Mouse (Mus musculus) limb, embryonic 12.5 days (tissue): Measurements from ENCODE around the gene Inpp5b. TPM values are rescaled to one million over a fixed set of nuclear protein-coding genes. Genes with fewer than 3 reads are reported as not detected.
A peak's percentile ranks its signal among the peaks of the same experiment; 100 is the strongest.

ENCODE experiments used
- ATAC-seq: fragments of 200-750 bp; cut with Nextera tagmentation; 2 replicates; pipeline ENCODE4 v1.8.0; 2017; ENCODE audit warnings: low read depth, moderate TSS enrichment; ENCODE audit not compliant: insufficient number of reproducible peaks, insufficient read depth, low FRiP score, low TSS enrichment
- H3K27ac ChIP-seq: fragments of 300-500 bp; sonication (generic); 2 replicates; pipeline ENCODE4 v1.5.1; 2016; ENCODE audit warnings: mild to moderate bottlenecking, moderate library complexity
- H3K27me3 ChIP-seq: fragments of 300-500 bp; sonication (generic); 2 replicates; pipeline ENCODE4 v1.6.1; 2016; ENCODE audit warnings: mild to moderate bottlenecking, moderate library complexity
- H3K36me3 ChIP-seq: fragments of 300-500 bp; sonication (generic); 2 replicates; pipeline ENCODE4 v1.6.1; 2016; ENCODE audit warnings: mild to moderate bottlenecking, moderate library complexity
- H3K4me1 ChIP-seq: fragments of 300-500 bp; sonication (generic); replicated peaks from 2 replicates; pipeline ENCODE4 v1.6.1; 2016
- H3K4me2 ChIP-seq: fragments of 300-500 bp; sonication (generic); 2 replicates; pipeline ENCODE4 v1.6.1; 2016; ENCODE audit warnings: mild to moderate bottlenecking, moderate library complexity
- H3K4me3 ChIP-seq: fragments of 300-500 bp; sonication (generic); replicated peaks from 2 replicates; pipeline ENCODE4 v1.5.1; 2016; ENCODE audit warnings: mild to moderate bottlenecking
- H3K9ac ChIP-seq: fragments of 300-500 bp; sonication (generic); replicated peaks from 2 replicates; pipeline ENCODE4 v1.6.1; 2016; ENCODE audit warnings: mild to moderate bottlenecking, moderate library complexity
- H3K9me3 ChIP-seq: fragments of 300-500 bp; sonication (generic); 2 replicates; pipeline ENCODE4 v1.6.1; 2016; ENCODE audit warnings: mild to moderate bottlenecking, moderate library complexity
- WGBS: fragments of 180-500 bp; shearing (Covaris S2); methylation state at CpG from one replicate; pipeline ENCODE4 v1.1.7; 2016; 5-methylcytosine and 5-hydroxymethylcytosine counted together
- polyA plus RNA-seq: library from polyadenylated mRNA; unstranded; fragments of >200 nt; fragmentation: Nextera tagmentation; extraction: Ambion mirVana; gene quantifications from 2 replicates; pipeline ENCODE4 v1.2.1, GENCODE M21; 2016

Gene Inpp5b
- polyA plus RNA-seq, 1 experiment from 2014 or later = 25.0 TPM

DNA sequence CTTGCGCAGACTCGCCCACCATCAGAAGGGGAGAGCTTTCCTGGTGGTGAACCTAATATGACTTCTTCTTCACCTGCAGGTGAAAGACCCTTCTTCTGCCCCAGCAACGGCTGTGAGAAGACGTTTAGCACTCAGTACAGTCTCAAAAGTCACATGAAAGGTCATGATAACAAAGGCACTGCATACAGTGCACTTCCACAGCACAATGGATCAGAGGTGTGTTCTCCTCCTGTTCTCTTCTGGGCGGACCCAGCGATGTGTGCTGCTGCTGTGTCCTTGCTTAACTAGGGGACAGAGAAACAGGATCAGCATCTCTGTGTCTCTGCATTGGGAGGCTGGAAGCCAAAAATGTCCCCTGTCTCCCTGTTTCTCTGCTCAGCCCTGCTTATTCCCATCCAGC lies 83.3 kb downstream of the Inpp5b start:
- no peak for ATAC-seq
- Histone ChIP-seq H3K9ac (no peak overlapping the region), H3K4me3 (no peak overlapping the region), H3K27me3 (no peaks in the 10 kb centered on the region), H3K36me3 (peaks cover 84% of the 10 kb centered on the region), H3K27ac (no peak overlapping the region), H3K4me2 (no peak overlapping the region), H3K4me1 (no peaks in the 10 kb centered on the region), H3K9me3 (no peaks in the 10 kb centered on the region)
- 89% methylated on average over 6 of the region's 6 CpGs for WGBS

GRCm38 (mm10) chr4:124825371-124825965 lies 83.8 kb downstream of the Inpp5b start:
- 95% methylated on average over 21 of the region's 21 CpGs for WGBS
- Histone ChIP-seq H3K4me3 (no peak overlapping the region), H3K4me1 (no peaks in the 10 kb centered on the region), H3K4me2 (no peak overlapping the region), H3K36me3 (peaks cover 84% of the 10 kb centered on the region), H3K27me3 (no peaks in the 10 kb centered on the region), H3K9me3 (no peaks in the 10 kb centered on the region), H3K9ac (no peak overlapping the region), H3K27ac (no peak overlapping the region)
- ATAC-seq = no peak

DNA sequence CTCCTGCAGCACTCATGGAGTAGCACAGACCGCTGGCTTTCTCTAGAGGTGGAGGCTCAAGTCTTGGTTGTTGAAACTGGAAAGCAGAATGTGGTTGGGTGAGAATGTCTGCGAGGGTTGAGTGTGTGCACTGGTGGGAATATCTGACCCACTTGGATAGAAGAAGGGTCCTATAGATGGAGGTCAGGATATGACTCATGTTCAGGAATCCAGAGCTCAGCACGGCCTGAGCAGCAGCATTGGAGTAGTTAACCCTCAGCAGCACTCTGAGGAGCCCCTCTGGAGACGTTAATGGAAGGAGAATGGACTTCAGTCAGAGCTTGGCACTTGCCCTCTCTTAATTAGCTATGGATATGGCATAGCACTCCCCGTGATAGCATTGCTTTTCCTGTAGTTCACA lies 88.0 kb downstream of the Inpp5b start:
- no peak for ATAC-seq
- Histone ChIP-seq H3K4me2 (no peak overlapping the region), H3K9me3 (no peaks in the 10 kb centered on the region), H3K4me3 (no peak overlapping the region), H3K27me3 (no peaks in the 10 kb centered on the region), H3K36me3 (peaks cover 79% of the 10 kb centered on the region), H3K9ac (no peak overlapping the region), H3K27ac (no peak overlapping the region), H3K4me1 (no peaks in the 10 kb centered on the region)
- WGBS = 91% methylated on average over 5 of the region's 5 CpGs

- Histone ChIP-seq H3K4me1 (no peaks in the 10 kb centered on the region), H3K27ac (no peak overlapping the region), H3K9me3 (no peaks in the 10 kb centered on the region), H3K27me3 (no peaks in the 10 kb centered on the region), H3K9ac (no peak overlapping the region), H3K4me2 (no peak overlapping the region), H3K36me3 (peaks cover 67% of the 10 kb centered on the region), H3K4me3 (no peak overlapping the region)
- ATAC-seq = no peak
- 93% methylated on average over 10 of the region's 10 CpGs for WGBS
Observed at GRCm38 (mm10) chr4:124832796-124833195, 91.1 kb downstream of the Inpp5b start.

- no peaks in the 10 kb centered on the region for H3K9me3 ChIP-seq
- ATAC-seq = no peak
- peaks cover 70% of the 10 kb centered on the region for H3K36me3 ChIP-seq
- no peak overlapping the region for H3K4me3 ChIP-seq
- H3K4me1 ChIP-seq = no peaks in the 10 kb centered on the region
- H3K9ac ChIP-seq = no peak overlapping the region
- WGBS = 86% methylated on average over 14 of the region's 14 CpGs
- H3K4me2 ChIP-seq = no peak overlapping the region
- no peak overlapping the region for H3K27ac ChIP-seq
- no peaks in the 10 kb centered on the region for H3K27me3 ChIP-seq
Observed at GRCm38 (mm10) chr4:124838035-124838700, 96.5 kb downstream of the Inpp5b start.

DNA sequence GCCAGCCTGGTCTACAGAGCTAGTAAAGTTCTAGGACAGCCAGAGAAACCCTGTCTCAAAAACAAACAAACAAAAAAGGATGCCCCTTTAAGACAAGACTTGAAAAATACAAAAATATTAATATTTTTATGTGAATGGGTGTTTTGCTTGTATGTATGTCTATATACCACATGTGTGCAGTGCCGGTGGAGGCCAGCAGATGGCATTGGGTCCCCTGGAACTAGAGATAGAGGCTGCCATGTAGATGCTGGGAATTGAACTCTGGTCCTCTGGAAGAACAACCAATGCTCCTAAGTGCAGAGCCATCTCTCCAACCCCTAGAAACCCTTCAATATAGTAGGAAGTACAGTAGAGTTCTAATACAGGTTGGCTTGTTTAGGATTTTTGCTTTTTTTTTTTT lies 99.3 kb downstream of the Inpp5b start:
- no peak for ATAC-seq
- H3K9me3 ChIP-seq = no peaks in the 10 kb centered on the region
- H3K4me2 ChIP-seq = no peak overlapping the region
- no peak overlapping the region for H3K27ac ChIP-seq
- 97% methylated on average over 1 of the region's 1 CpGs for WGBS
- no peaks in the 10 kb centered on the region for H3K27me3 ChIP-seq
- no peak overlapping the region for H3K9ac ChIP-seq
- H3K4me3 ChIP-seq = no peak overlapping the region
- H3K4me1 ChIP-seq = no peaks in the 10 kb centered on the region
- H3K36me3 ChIP-seq = peaks cover 83% of the 10 kb centered on the region

GRCm38 (mm10) chr4:124843493-124843892 lies 101.8 kb downstream of the Inpp5b start:
- ATAC-seq = no peak
- peaks cover 74% of the 10 kb centered on the region for H3K36me3 ChIP-seq
- no peak overlapping the region for H3K4me2 ChIP-seq
- H3K4me1 ChIP-seq = peaks cover 5% of the 10 kb centered on the region; the same call in 1 of the 2 replicates
- no peak overlapping the region for H3K27ac ChIP-seq
- no peak overlapping the region for H3K4me3 ChIP-seq
- 61% methylated on average over 11 of the region's 11 CpGs for WGBS
- no peak overlapping the region for H3K9ac ChIP-seq
- no peaks in the 10 kb centered on the region for H3K9me3 ChIP-seq
- H3K27me3 ChIP-seq = no peaks in the 10 kb centered on the region

- WGBS = 9% methylated on average over 8 of the region's 8 CpGs
- H3K4me2 ChIP-seq = no peak overlapping the region
- H3K27ac ChIP-seq = no peak overlapping the region
- H3K9ac ChIP-seq = no peak overlapping the region
- H3K9me3 ChIP-seq = no peaks in the 10 kb centered on the region
- H3K4me1 ChIP-seq = peaks cover 20% of the 10 kb centered on the region
- peaks cover 43% of the 10 kb centered on the region for H3K36me3 ChIP-seq
- H3K4me3 ChIP-seq = no peak overlapping the region
- H3K27me3 ChIP-seq = no peaks in the 10 kb centered on the region
- ATAC-seq = no peak
Observed at GRCm38 (mm10) chr4:124847573-124847972, 105.9 kb downstream of the Inpp5b start.

DNA sequence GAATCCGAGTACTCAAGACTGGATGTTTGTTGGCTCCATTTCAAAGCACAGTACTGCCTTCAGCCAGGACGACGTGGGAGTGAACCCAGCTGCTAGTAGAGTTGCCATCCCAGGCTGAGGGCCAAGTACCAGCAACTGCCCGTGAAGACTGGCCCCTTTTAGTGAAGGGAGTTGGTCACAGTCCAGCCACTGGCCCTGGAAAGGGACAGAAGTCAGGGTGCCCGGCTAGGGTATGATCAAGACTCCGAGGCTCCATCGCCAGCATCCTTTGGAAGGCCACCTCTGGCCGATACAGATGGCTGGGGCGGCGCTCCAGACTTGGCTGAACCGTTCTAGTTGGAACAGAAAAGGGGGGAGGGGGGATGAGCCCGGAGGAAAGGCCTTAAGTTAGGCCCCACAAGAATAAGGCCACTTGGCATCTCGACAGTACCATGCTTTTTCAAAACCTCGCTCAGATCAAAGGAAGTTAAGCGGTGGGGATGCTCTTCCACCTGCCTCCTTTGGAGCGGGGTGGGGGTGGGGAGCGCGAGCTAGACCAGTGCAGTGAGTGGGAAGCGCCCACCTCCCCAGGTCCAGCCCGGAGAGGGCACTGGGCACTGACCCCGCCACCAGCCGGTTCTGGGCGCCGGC lies 108.1 kb downstream of the Inpp5b start:
- H3K36me3 ChIP-seq = peaks cover 44% of the 10 kb centered on the region
- peak overlapping the region; percentile 100 for H3K4me3 ChIP-seq
- peak overlapping the region; percentile 92 for H3K4me2 ChIP-seq
- peaks cover 20% of the 10 kb centered on the region for H3K4me1 ChIP-seq
- peak overlapping the region; percentile 90 for H3K9ac ChIP-seq
- H3K9me3 ChIP-seq = no peaks in the 10 kb centered on the region
- ATAC-seq = peak; percentile 38
- 2% methylated on average over 24 of the region's 24 CpGs for WGBS
- H3K27ac ChIP-seq = peak overlapping the region; percentile 91
- H3K27me3 ChIP-seq = no peaks in the 10 kb centered on the region

- Histone ChIP-seq H3K4me1 (peaks cover 20% of the 10 kb centered on the region), H3K27ac (peak within 1 kb of the TSS; percentile 91), H3K4me2 (peak within 1 kb of the TSS; percentile 92), H3K9ac (peak within 1 kb of the TSS; percentile 90), H3K9me3 (no peaks in the 10 kb centered on the region), H3K4me3 (peak within 1 kb of the TSS; percentile 100), H3K36me3 (peaks cover 42% of the 10 kb centered on the region), H3K27me3 (no peaks in the 10 kb centered on the region)
- ATAC-seq = peak; percentile 90
- WGBS = 1% methylated on average over 69 of the region's 90 CpGs
Observed at GRCm38 (mm10) chr4:124850261-124850913, 108.7 kb downstream of the Inpp5b start, which contains the start of gene Yrdc. Yrdc (plus strand) TSS chr4:124850679.
